Mouse (Mus musculus) adrenal gland, adult 8-10 months (tissue): Measurements from ENCODE around the gene Arvcf. TPM values are rescaled to one million over a fixed set of nuclear protein-coding genes. Genes with fewer than 3 reads are reported as not detected.

ENCODE experiments used
- DNase-seq: peaks from one replicate; pipeline ENCODE4 v3.0.0; 2022
- total RNA-seq, 4 experiments: library from RNA; stranded (reverse); gene quantifications; 2 replicates each; pipeline ENCODE4 v1.2.4; 2022

The Arvcf gene
- total RNA-seq, result 10 to 100 TPM; 25.5 to 67.0 (median 52.7) TPM

- peak; percentile 90 for DNase-seq
Observed at GRCm38 (mm10) chr16:18347931-18348600, at the start of gene Arvcf, which contains the start of gene Tango2. Arvcf (plus strand) TSS chr16:18348182. Tango2 (minus strand) TSS chr16:18348103.

GRCm38 (mm10) chr16:18308159-18308558 is 39.8 kb upstream of the Arvcf start:
- no peak for DNase-seq

- DNase-seq, result no peak
Observed at GRCm38 (mm10) chr16:18318992-18319391, 29.0 kb upstream of the Arvcf start.

- no peak for DNase-seq
Observed at GRCm38 (mm10) chr16:18321443-18321842, 26.5 kb upstream of the Arvcf start.

- no peak for DNase-seq
Observed at GRCm38 (mm10) chr16:18323460-18323859, 24.5 kb upstream of the Arvcf start.

- DNase-seq, result no peak
Observed at GRCm38 (mm10) chr16:18324031-18324430, 24.0 kb upstream of the Arvcf start.

GRCm38 (mm10) chr16:18325741-18326140 is 22.2 kb upstream of the Arvcf start:
- DNase-seq, result no peak

- DNase-seq, result no peak
Observed at GRCm38 (mm10) chr16:18327936-18328335, 20.0 kb upstream of the Arvcf start.

- no peak for DNase-seq
Observed at GRCm38 (mm10) chr16:18328524-18328923, 19.5 kb upstream of the Arvcf start.

GRCm38 (mm10) chr16:18333976-18334375 is 14.0 kb upstream of the Arvcf start:
- DNase-seq, result no peak

GRCm38 (mm10) chr16:18335981-18336380 is 12.0 kb upstream of the Arvcf start:
- DNase-seq, result no peak

GRCm38 (mm10) chr16:18337261-18337660 is 10.7 kb upstream of the Arvcf start:
- no peak for DNase-seq

- no peak for DNase-seq
Observed at GRCm38 (mm10) chr16:18339866-18340265, 8.1 kb upstream of the Arvcf start.

GRCm38 (mm10) chr16:18341605-18342004 is 6.4 kb upstream of the Arvcf start:
- no peak for DNase-seq

- DNase-seq, result no peak
Observed at GRCm38 (mm10) chr16:18342076-18342475, 5.9 kb upstream of the Arvcf start.

- DNase-seq, result no peak
Observed at GRCm38 (mm10) chr16:18342650-18343570, 5.1 kb upstream of the Arvcf start.

- DNase-seq, result peak; percentile 97
Observed at GRCm38 (mm10) chr16:18343778-18344177, 4.2 kb upstream of the Arvcf start.

- DNase-seq, result peak; percentile 84
Observed at GRCm38 (mm10) chr16:18345243-18345642, 2.7 kb upstream of the Arvcf start.

- DNase-seq, result no peak
Observed at GRCm38 (mm10) chr16:18348601-18349175, 706 bp downstream of the Arvcf start.

- no peak for DNase-seq
Observed at GRCm38 (mm10) chr16:18349761-18350325, 1.9 kb downstream of the Arvcf start.

- no peak for DNase-seq
Observed at GRCm38 (mm10) chr16:18351313-18352055, 3.5 kb downstream of the Arvcf start.

GRCm38 (mm10) chr16:18353106-18353505 is 5.1 kb downstream of the Arvcf start:
- DNase-seq, result no peak
